Mouse (Mus musculus) spleen, adult 2 months (tissue): ENCODE data around the gene Cep164.

Source experiments
- CTCF ChIP-seq: fragments of 200-500 bp; IDR thresholded peaks from 2 replicates; pipeline ENCODE4 v1.5.1; 2011; ENCODE audit warnings: mild to moderate bottlenecking, inconsistent platforms; ENCODE audit not compliant: insufficient read depth, insufficient read length, insufficient replicate concordance; ENCODE audit errors: extremely low read depth
- POLR2A ChIP-seq: fragments of 200-500 bp; IDR thresholded peaks from 2 replicates; pipeline ENCODE4 v1.6.1; 2011; ENCODE audit warnings: low read depth, low read length, inconsistent platforms

GRCm38 (mm10) chr9:45797271-45797670 is 31.2 kb downstream of the Cep164 start:
- no peak for TF ChIP-seq POLR2A
- TF ChIP-seq CTCF, result no peak
